Mouse (Mus musculus): Measurements from ENCODE around the gene Dpp6. TPM values are rescaled to one million over a fixed set of nuclear protein-coding genes. Genes with fewer than 3 reads are reported as not detected.

Gene Dpp6
- polyA plus RNA-seq (2015; fragmentation: Nextera tagmentation; extraction: Ambion mirVana), result 3.6 and 3.7 TPM in 2 replicates

GRCm38 (mm10) chr5:26816975-26817941, at the start of gene Dpp6:
Gene Dpp6, plus strand, starts transcription at chr5:26817203.
- H3K9ac ChIP-seq, result no peak within 1 kb of the TSS
- 2% methylated on average over 47 of the region's 48 CpGs for WGBS
- H3K4me2 ChIP-seq (replicated peaks), result peak within 1 kb of the TSS; percentile 61
- H3K9me3 ChIP-seq, result 0 out of 2 replicates have a peak, but pooled peaks cover under 1% of the 10 kb centered on the region
- H3K27me3 ChIP-seq, result peaks cover 37% of the 10 kb centered on the region
- H3K4me3 ChIP-seq, result peak within 1 kb of the TSS; percentile 32
- H3K27ac ChIP-seq, result no peak within 1 kb of the TSS
- H3K4me1 ChIP-seq, result 0 out of 2 replicates have a peak, but pooled peaks cover 5% of the 10 kb centered on the region
- H3K36me3 ChIP-seq, result no peaks in the 10 kb centered on the region
- ATAC-seq (ENCODE audit: low FRiP score, low read depth), result no peak

- ATAC-seq (ENCODE audit: low FRiP score, low read depth), result no peak
- no peaks in the 10 kb centered on the region for H3K36me3 ChIP-seq
These were observed 33.0 kb upstream of the Dpp6 start for GRCm38 (mm10) chr5:26783955-26784354.

GRCm38 (mm10) chr5:26795524-26795923, 21.5 kb upstream of the Dpp6 start:
- ATAC-seq (ENCODE audit: low FRiP score, low read depth), result no peak
- H3K4me1 ChIP-seq, result no peaks in the 10 kb centered on the region
- no peaks in the 10 kb centered on the region for H3K36me3 ChIP-seq
- H3K4me3 ChIP-seq, result no peak overlapping the region
- no peaks in the 10 kb centered on the region for H3K27me3 ChIP-seq
- H3K27ac ChIP-seq, result no peak overlapping the region
- H3K4me2 ChIP-seq (replicated peaks), result no peak overlapping the region
- WGBS, result 93% methylated on average over 2 of the region's 2 CpGs
- no peak overlapping the region for H3K9ac ChIP-seq
- no peaks in the 10 kb centered on the region for H3K9me3 ChIP-seq

More at GRCm38 (mm10) chr5:26783955-26784354, 33.0 kb upstream of the Dpp6 start:
- H3K4me3 ChIP-seq, result no peak overlapping the region
- no peak overlapping the region for H3K27ac ChIP-seq
- 81% methylated on average over 3 of the region's 3 CpGs for WGBS
- H3K9ac ChIP-seq, result no peak overlapping the region
- no peak overlapping the region for H3K4me2 ChIP-seq (replicated peaks)
- H3K4me1 ChIP-seq, result no peaks in the 10 kb centered on the region
- no peaks in the 10 kb centered on the region for H3K27me3 ChIP-seq
- no peaks in the 10 kb centered on the region for H3K9me3 ChIP-seq

GRCm38 (mm10) chr5:26835972-26836371, 19.0 kb downstream of the Dpp6 start:
- Histone ChIP-seq H3K4me1 (no peaks in the 10 kb centered on the region), H3K9me3 (no peaks in the 10 kb centered on the region), H3K4me2 (replicated peaks) (no peak overlapping the region), H3K27ac (no peak overlapping the region), H3K27me3 (no peaks in the 10 kb centered on the region), H3K4me3 (no peak overlapping the region), H3K36me3 (no peaks in the 10 kb centered on the region), H3K9ac (no peak overlapping the region)
- WGBS, result 89% methylated on average over 1 of the region's 1 CpGs
- no peak for ATAC-seq (ENCODE audit: low FRiP score, low read depth)

GRCm38 (mm10) chr5:26841151-26841550, 24.1 kb downstream of the Dpp6 start:
- WGBS, result 21% methylated on average over 4 of the region's 4 CpGs
- Histone ChIP-seq H3K27ac (no peak overlapping the region), H3K36me3 (no peaks in the 10 kb centered on the region), H3K4me1 (no peaks in the 10 kb centered on the region), H3K9me3 (no peaks in the 10 kb centered on the region), H3K4me3 (no peak overlapping the region), H3K9ac (no peak overlapping the region), H3K4me2 (replicated peaks) (no peak overlapping the region), H3K27me3 (no peaks in the 10 kb centered on the region)
- ATAC-seq (ENCODE audit: low FRiP score, low read depth), result no peak

GRCm38 (mm10) chr5:26854746-26855145, 37.7 kb downstream of the Dpp6 start:
- Histone ChIP-seq H3K9ac (no peak overlapping the region), H3K27me3 (no peaks in the 10 kb centered on the region), H3K9me3 (no peaks in the 10 kb centered on the region), H3K36me3 (no peaks in the 10 kb centered on the region), H3K4me3 (no peak overlapping the region), H3K27ac (no peak overlapping the region), H3K4me2 (replicated peaks) (no peak overlapping the region), H3K4me1 (no peaks in the 10 kb centered on the region)
- ATAC-seq (ENCODE audit: low FRiP score, low read depth), result no peak
- WGBS, result 59% methylated on average over 4 of the region's 4 CpGs

- H3K9ac ChIP-seq, result no peak overlapping the region
- ATAC-seq (ENCODE audit: low FRiP score, low read depth), result no peak
- no peak overlapping the region for H3K27ac ChIP-seq
- no peaks in the 10 kb centered on the region for H3K36me3 ChIP-seq
- H3K4me3 ChIP-seq, result no peak overlapping the region
- H3K27me3 ChIP-seq, result no peaks in the 10 kb centered on the region
- no peaks in the 10 kb centered on the region for H3K9me3 ChIP-seq
- no peaks in the 10 kb centered on the region for H3K4me1 ChIP-seq
- no peak overlapping the region for H3K4me2 ChIP-seq (replicated peaks)
These were observed 58.4 kb downstream of the Dpp6 start for GRCm38 (mm10) chr5:26875449-26875848.

GRCm38 (mm10) chr5:26887496-26887895, 70.5 kb downstream of the Dpp6 start:
- H3K27ac ChIP-seq, result no peak overlapping the region
- no peak overlapping the region for H3K4me3 ChIP-seq
- 87% methylated on average over 1 of the region's 1 CpGs for WGBS
- no peaks in the 10 kb centered on the region for H3K4me1 ChIP-seq
- no peak overlapping the region for H3K9ac ChIP-seq
- ATAC-seq (ENCODE audit: low FRiP score, low read depth), result no peak
- H3K36me3 ChIP-seq, result no peaks in the 10 kb centered on the region
- no peaks in the 10 kb centered on the region for H3K27me3 ChIP-seq
- no peak overlapping the region for H3K4me2 ChIP-seq (replicated peaks)
- no peaks in the 10 kb centered on the region for H3K9me3 ChIP-seq

GRCm38 (mm10) chr5:26888080-26888479, 71.1 kb downstream of the Dpp6 start:
- ATAC-seq (ENCODE audit: low FRiP score, low read depth), result no peak
- H3K27ac ChIP-seq, result no peak overlapping the region
- H3K27me3 ChIP-seq, result no peaks in the 10 kb centered on the region
- no peaks in the 10 kb centered on the region for H3K36me3 ChIP-seq
- no peaks in the 10 kb centered on the region for H3K4me1 ChIP-seq
- 80% methylated on average over 4 of the region's 4 CpGs for WGBS
- H3K9ac ChIP-seq, result no peak overlapping the region
- H3K4me2 ChIP-seq (replicated peaks), result no peak overlapping the region
- H3K9me3 ChIP-seq, result no peaks in the 10 kb centered on the region
- no peak overlapping the region for H3K4me3 ChIP-seq

GRCm38 (mm10) chr5:26894346-26894745, 77.3 kb downstream of the Dpp6 start:
- ATAC-seq (ENCODE audit: low FRiP score, low read depth), result no peak
- H3K27ac ChIP-seq, result no peak overlapping the region
- no peaks in the 10 kb centered on the region for H3K9me3 ChIP-seq
- no peaks in the 10 kb centered on the region for H3K36me3 ChIP-seq
- no peak overlapping the region for H3K4me3 ChIP-seq
- no peaks in the 10 kb centered on the region for H3K4me1 ChIP-seq
- H3K4me2 ChIP-seq (replicated peaks), result no peak overlapping the region
- 21% methylated on average over 3 of the region's 3 CpGs for WGBS
- no peaks in the 10 kb centered on the region for H3K27me3 ChIP-seq
- no peak overlapping the region for H3K9ac ChIP-seq

GRCm38 (mm10) chr5:26903786-26904185, 86.8 kb downstream of the Dpp6 start:
- peaks cover 29% of the 10 kb centered on the region for H3K27me3 ChIP-seq
- H3K4me2 ChIP-seq (replicated peaks), result peak overlapping the region; percentile 70
- H3K4me1 ChIP-seq, result peaks cover 9% of the 10 kb centered on the region
- WGBS, result 1% methylated on average over 9 of the region's 9 CpGs
- no peak overlapping the region for H3K27ac ChIP-seq
- H3K4me3 ChIP-seq, result no peak overlapping the region
- no peak for ATAC-seq (ENCODE audit: low FRiP score, low read depth)
- no peak overlapping the region for H3K9ac ChIP-seq
- H3K9me3 ChIP-seq, result no peaks in the 10 kb centered on the region
- H3K36me3 ChIP-seq, result no peaks in the 10 kb centered on the region

- Histone ChIP-seq H3K4me3 (peak overlapping the region; percentile 41), H3K9me3 (no peaks in the 10 kb centered on the region), H3K4me2 (replicated peaks) (peak overlapping the region; percentile 70), H3K4me1 (peaks cover 9% of the 10 kb centered on the region), H3K27ac (no peak overlapping the region), H3K9ac (peak overlapping the region; percentile 53; the same call in 1 of the 2 replicates), H3K36me3 (no peaks in the 10 kb centered on the region), H3K27me3 (peaks cover 29% of the 10 kb centered on the region)
- WGBS, result 1% methylated on average over 32 of the region's 32 CpGs
- peak; percentile 89 for ATAC-seq (ENCODE audit: low FRiP score, low read depth)
These were observed 87.5 kb downstream of the Dpp6 start for GRCm38 (mm10) chr5:26904324-26905041.

Data from limb, embryonic 13.5 days (tissue).